Mouse (Mus musculus) megakaryocyte, embryonic 14.5 days (primary cell): ENCODE measurements around the gene D11Wsu47e. TPM values are rescaled to one million over a fixed set of nuclear protein-coding genes. Genes with fewer than 3 reads are reported as not detected.
"Not testable (repeated sequence)": the region's sequence is repeated elsewhere in the genome, so short reads cannot be mapped to it uniquely, and the experiment has no call there.

ENCODE experiments used
- H3K27me3 ChIP-seq: replicated peaks from 2 replicates; pipeline ENCODE3; 2012; ENCODE audit warnings: inconsistent platforms
- H3K36me3 ChIP-seq: replicated peaks from 2 replicates; pipeline ENCODE3; 2012; ENCODE audit warnings: low read length, inconsistent platforms, mixed read lengths
- H3K4me1 ChIP-seq: 2 replicates; pipeline ENCODE4 v1.6.1; 2012; ENCODE audit warnings: inconsistent platforms
- H3K4me3 ChIP-seq: replicated peaks from 2 replicates; pipeline ENCODE3; 2012; ENCODE audit warnings: moderate library complexity, mild to moderate bottlenecking, inconsistent platforms
- H3K9me3 ChIP-seq: 2 replicates; pipeline ENCODE4 v1.6.1; 2012; ENCODE audit warnings: inconsistent platforms
- FLI1 ChIP-seq: IDR thresholded peaks from 2 replicates; pipeline ENCODE4 v1.6.1; 2012; ENCODE audit warnings: low read length, inconsistent platforms, mixed read lengths
- GATA1 ChIP-seq: IDR thresholded peaks from 3 replicates; pipeline ENCODE4 v1.6.1; 2012; ENCODE audit warnings: mixed read lengths, low read length, inconsistent platforms, borderline replicate concordance
- polyA plus RNA-seq: library from polyadenylated mRNA; stranded (reverse); fragments of >175 nt; gene quantifications from 2 replicates; pipeline ENCODE4 v1.2.3, GENCODE M21; 2012; ENCODE audit warnings: low replicate concordance; ENCODE audit not compliant: insufficient read depth

The D11Wsu47e gene
- polyA plus RNA-seq, 1 experiment: 5.2 TPM

DNA sequence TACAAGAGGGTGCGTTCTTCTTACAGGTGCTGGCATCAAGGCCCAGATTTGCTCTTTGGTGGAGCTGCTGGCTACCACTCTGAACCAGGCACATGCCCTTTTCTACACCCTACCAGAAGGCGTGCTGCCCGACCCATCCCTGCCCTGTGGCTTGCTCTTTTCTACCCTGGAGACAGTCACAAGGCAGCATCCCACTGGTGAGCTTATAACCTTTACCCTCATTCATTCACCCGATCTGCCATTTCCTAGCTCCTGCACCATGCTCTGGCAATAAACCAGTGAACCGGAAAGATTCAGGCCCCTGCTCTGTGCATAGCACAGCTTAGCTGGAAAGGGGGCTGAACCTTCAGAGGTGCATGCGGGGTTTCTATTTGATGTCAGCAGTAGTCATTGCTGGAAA lies 31.7 kb upstream of the D11Wsu47e start:
- peaks cover 67% of the 10 kb centered on the region for H3K36me3 ChIP-seq
- no peak overlapping the region for H3K4me3 ChIP-seq
- peaks cover 36% of the 10 kb centered on the region for H3K4me1 ChIP-seq
- no peak for TF ChIP-seq GATA1
- TF ChIP-seq FLI1: no peak
- H3K27me3 ChIP-seq: no peaks in the 10 kb centered on the region
- H3K9me3 ChIP-seq: no peaks in the 10 kb centered on the region

DNA sequence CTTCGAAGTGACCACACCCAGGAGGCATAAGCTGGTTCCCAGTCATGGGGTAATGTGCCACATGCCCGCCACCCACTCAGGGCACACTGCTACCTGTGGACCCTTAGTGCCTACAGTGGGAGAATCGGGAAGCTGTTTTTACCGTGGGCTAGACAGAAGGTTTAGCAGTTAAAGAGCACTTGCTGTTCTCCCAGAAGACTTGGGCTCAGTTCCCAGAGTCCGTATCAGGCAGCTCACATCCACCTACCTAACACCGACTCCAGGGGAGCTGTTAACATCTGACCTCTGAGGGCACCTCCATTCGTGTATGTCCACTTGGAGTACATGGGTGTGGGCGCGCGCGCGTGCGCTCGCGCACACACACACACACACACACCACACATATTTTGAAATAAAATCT lies 30.1 kb upstream of the D11Wsu47e start:
- no peaks in the 10 kb centered on the region for H3K27me3 ChIP-seq
- no peak for TF ChIP-seq GATA1
- no peak for TF ChIP-seq FLI1
- no peaks in the 10 kb centered on the region for H3K9me3 ChIP-seq
- peak overlapping the region; percentile 33 for H3K4me3 ChIP-seq
- peaks cover 82% of the 10 kb centered on the region for H3K36me3 ChIP-seq
- peaks cover 20% of the 10 kb centered on the region for H3K4me1 ChIP-seq

- Histone ChIP-seq H3K27me3 (no peaks in the 10 kb centered on the region), H3K4me1 (peaks cover 19% of the 10 kb centered on the region), H3K36me3 (peaks cover 88% of the 10 kb centered on the region), H3K9me3 (no peaks in the 10 kb centered on the region), H3K4me3 (no peak overlapping the region)
- TF ChIP-seq FLI1: no peak
- TF ChIP-seq GATA1: no peak
These were observed 29.5 kb upstream of the D11Wsu47e start for GRCm38 (mm10) chr11:113654561-113655270.

DNA sequence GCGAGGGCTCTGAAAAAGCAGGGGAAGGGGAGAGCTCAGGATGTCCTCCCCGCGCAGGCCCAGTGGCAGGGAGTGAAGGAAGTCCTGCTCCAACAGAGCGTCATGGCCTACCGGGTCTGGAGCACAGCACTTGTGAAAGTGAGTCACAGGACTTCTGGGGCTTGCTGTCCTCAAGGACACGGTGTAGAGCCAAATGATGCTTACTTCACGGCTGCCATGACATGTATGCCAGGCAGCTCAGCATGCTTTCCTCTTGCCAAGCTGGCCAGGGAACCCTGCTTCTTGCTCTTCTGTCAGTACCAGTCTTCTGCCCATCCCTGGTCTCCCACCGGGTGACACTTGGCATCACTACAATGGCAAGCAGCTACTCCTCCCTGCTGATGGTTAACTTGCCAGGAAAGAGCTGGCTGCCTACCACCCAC lies 27.7 kb upstream of the D11Wsu47e start:
- H3K36me3 ChIP-seq: peaks cover 98% of the 10 kb centered on the region
- no peaks in the 10 kb centered on the region for H3K9me3 ChIP-seq

DNA sequence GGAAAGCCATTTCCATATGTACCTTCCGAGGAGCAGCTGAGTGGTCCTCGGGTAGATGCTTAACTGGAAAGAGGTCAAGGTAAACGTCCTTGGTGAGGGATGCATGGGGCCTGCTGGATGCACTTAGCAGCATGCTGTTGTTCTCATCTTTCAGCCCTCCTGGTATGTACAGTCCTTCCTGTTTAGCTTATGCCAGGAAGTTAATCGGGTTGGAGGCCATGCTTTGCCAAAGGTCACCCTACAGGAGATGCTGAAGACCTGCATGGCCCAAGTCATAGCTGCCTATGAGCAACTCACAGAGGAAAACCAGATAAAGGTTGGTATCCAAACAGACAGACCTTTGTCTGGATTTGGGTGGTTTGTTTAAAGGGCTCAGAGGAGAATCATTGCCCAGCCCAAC lies 27.0 kb upstream of the D11Wsu47e start:
- peaks cover 16% of the 10 kb centered on the region; the same call in 1 of the 2 replicates for H3K4me1 ChIP-seq
- TF ChIP-seq GATA1: no peak
- TF ChIP-seq FLI1: no peak
- no peaks in the 10 kb centered on the region for H3K27me3 ChIP-seq
- H3K9me3 ChIP-seq: no peaks in the 10 kb centered on the region
- no peak overlapping the region for H3K4me3 ChIP-seq
- H3K36me3 ChIP-seq: peaks cover 98% of the 10 kb centered on the region

More for the DNA sequence above, 27.7 kb upstream of the D11Wsu47e start:
- Histone ChIP-seq H3K4me3 (no peak overlapping the region), H3K27me3 (no peaks in the 10 kb centered on the region), H3K4me1 (peaks cover 10% of the 10 kb centered on the region; the same call in 1 of the 2 replicates)
- TF ChIP-seq GATA1 (no peak), FLI1 (no peak)

- no peak for TF ChIP-seq GATA1
- peaks cover 16% of the 10 kb centered on the region; the same call in 1 of the 2 replicates for H3K4me1 ChIP-seq
- H3K9me3 ChIP-seq: no peaks in the 10 kb centered on the region
- no peaks in the 10 kb centered on the region for H3K27me3 ChIP-seq
- H3K4me3 ChIP-seq: no peak overlapping the region
- peaks cover 96% of the 10 kb centered on the region for H3K36me3 ChIP-seq
These were observed 25.9 kb upstream of the D11Wsu47e start for GRCm38 (mm10) chr11:113658319-113658718.

GRCm38 (mm10) chr11:113658763-113659162 lies 25.4 kb upstream of the D11Wsu47e start:
- H3K36me3 ChIP-seq: peaks cover 96% of the 10 kb centered on the region
- no peak for TF ChIP-seq GATA1
- TF ChIP-seq FLI1: no peak
- no peaks in the 10 kb centered on the region for H3K27me3 ChIP-seq
- peaks cover 18% of the 10 kb centered on the region; the same call in 1 of the 2 replicates for H3K4me1 ChIP-seq
- H3K4me3 ChIP-seq: no peak overlapping the region
- no peaks in the 10 kb centered on the region for H3K9me3 ChIP-seq

DNA sequence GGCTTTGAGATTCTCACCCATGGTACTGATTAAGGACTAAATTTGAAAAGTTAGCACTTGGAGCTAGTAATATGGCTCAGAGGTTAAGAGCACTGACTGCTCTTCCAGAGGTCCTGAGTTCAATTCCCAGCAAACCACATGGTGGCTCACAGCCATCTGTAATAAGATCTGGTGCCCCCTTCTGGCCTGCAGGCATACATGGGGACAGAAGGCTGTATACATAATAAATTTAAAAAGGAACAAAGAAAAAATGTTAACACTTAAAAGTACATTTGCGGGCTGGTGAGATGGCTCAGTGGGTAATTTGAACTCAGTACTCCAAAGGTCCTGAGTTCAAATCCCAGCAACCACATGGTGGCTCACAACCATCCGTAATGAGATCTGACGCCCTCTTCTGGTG lies 24.0 kb upstream of the D11Wsu47e start:
- H3K27me3 ChIP-seq, H3K9me3 ChIP-seq, H3K4me3 ChIP-seq: not testable (repeated sequence)
- Histone ChIP-seq H3K36me3 (peaks cover 96% of the 10 kb centered on the region), H3K4me1 (peaks cover 24% of the 10 kb centered on the region; the same call in 1 of the 2 replicates)

DNA sequence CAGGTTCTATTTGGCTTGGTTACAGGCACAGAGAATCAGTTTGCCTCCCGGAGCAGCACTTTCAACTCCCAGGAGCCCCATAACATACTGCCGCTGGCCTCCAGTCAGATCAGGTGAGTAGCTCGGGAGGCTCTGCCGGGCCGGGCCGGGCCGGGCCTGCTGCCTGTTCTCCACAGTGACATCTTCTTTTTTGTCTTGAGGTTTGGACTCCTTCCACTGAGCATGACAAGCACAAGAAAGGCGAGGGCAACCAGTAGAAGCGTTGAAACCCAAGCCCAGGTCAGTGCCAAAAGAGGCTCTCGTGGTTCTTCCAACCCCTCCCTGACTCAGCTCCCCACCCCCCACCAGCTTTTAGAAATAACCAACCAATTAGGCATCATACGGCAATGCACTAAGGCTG lies 23.3 kb upstream of the D11Wsu47e start:
- H3K36me3 ChIP-seq: peaks cover 95% of the 10 kb centered on the region

GRCm38 (mm10) chr11:113661835-113662351 lies 22.3 kb upstream of the D11Wsu47e start:
- TF ChIP-seq FLI1: no peak
- no peak for TF ChIP-seq GATA1
- Histone ChIP-seq H3K36me3 (peaks cover 92% of the 10 kb centered on the region), H3K27me3 (no peaks in the 10 kb centered on the region), H3K4me1 (peaks cover 30% of the 10 kb centered on the region), H3K9me3 (no peaks in the 10 kb centered on the region), H3K4me3 (no peak overlapping the region)

More for the DNA sequence above, 23.3 kb upstream of the D11Wsu47e start:
- TF ChIP-seq GATA1 (no peak), FLI1 (no peak)
- peaks cover 24% of the 10 kb centered on the region for H3K4me1 ChIP-seq
- H3K27me3 ChIP-seq: no peaks in the 10 kb centered on the region
- no peaks in the 10 kb centered on the region for H3K9me3 ChIP-seq
- H3K4me3 ChIP-seq: no peak overlapping the region

DNA sequence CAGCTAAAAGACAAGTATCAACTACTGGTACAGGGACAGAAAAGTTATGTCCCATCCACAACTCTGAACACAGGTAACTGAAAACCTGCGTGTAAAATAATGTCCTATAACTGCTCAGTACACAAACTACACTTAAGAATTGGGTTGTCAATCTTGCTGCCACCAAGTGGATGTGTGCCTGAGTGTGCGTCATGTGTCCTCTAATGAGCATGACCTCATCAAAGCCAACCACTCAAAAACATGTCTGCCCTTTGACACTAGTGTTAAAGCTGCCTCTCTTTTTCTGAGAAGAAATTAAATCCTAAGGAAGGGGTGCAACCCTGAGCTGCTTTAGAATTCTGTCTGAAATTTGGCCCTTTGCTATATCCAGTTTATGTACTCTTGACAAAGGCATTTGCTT lies 19.9 kb upstream of the D11Wsu47e start:
- Histone ChIP-seq H3K4me1 (peaks cover 50% of the 10 kb centered on the region), H3K36me3 (peaks cover 93% of the 10 kb centered on the region), H3K27me3 (no peaks in the 10 kb centered on the region), H3K9me3 (no peaks in the 10 kb centered on the region), H3K4me3 (no peak overlapping the region)
- TF ChIP-seq GATA1: no peak
- no peak for TF ChIP-seq FLI1
